Comparison of ENCODE assay signal across 27 mouse cellular contexts in genomic region chr9:46191234-46191633, GRCm38 (mm10). TPM values are rescaled to one million over a fixed set of nuclear protein-coding genes. Genes with fewer than 3 reads are reported as not detected.
A peak's percentile ranks its signal among the peaks of the same experiment; 100 is the strongest.
DNase-seq lines count a peak whose midpoint lies in the region; ATAC-seq lines count a peak whose summit lies in the region.
"Had no signal": no experiment of that assay in that cellular context is flagged by ENCODE, and none has a peak within 500 bp of the region (broad histone marks: within the 10 kb centered on the region; RNA-seq: fewer than 3 reads in every experiment).

No protein-coding gene starts in this region.

- intact Hi-C loops in heart, postnatal 36 days (cut with DNase I): loop anchor here (1.0 to 5.0 kb wide), 4 partner anchors 39 to 284 kb away; partner anchors contain the start of genes Pafah1b2, Pcsk7, Rnf214 and Sik3

- H3K27me3 ChIP-seq in heart, embryonic 16.5 days (ENCODE audit: control insufficient read depth, insufficient read depth, low read length): no peaks in the 10 kb centered on the region
- no peaks in the 10 kb centered on the region for H3K27me3 ChIP-seq in heart, embryonic 10.5 days (ENCODE audit: insufficient read depth, poor library complexity, severe bottlenecking)
- no peaks in the 10 kb centered on the region for H3K27me3 ChIP-seq in midbrain, embryonic 11.5 days (ENCODE audit: control insufficient read depth, insufficient read depth, low read length)
- H3K27me3 ChIP-seq in midbrain, embryonic 15.5 days (replicated peaks): no peaks in the 10 kb centered on the region
- H3K27me3 ChIP-seq: midbrain, embryonic 12.5 days; neural tube, embryonic 12.5 days had no signal

- H3K9me3 ChIP-seq in heart, embryonic 16.5 days (replicated peaks; ENCODE audit: control insufficient read depth, low read length): no peaks in the 10 kb centered on the region
- no peaks in the 10 kb centered on the region for H3K9me3 ChIP-seq in heart, embryonic 10.5 days
- no peaks in the 10 kb centered on the region for H3K9me3 ChIP-seq in midbrain, embryonic 11.5 days (ENCODE audit: control insufficient read depth, low read length)
- no peaks in the 10 kb centered on the region for H3K9me3 ChIP-seq in midbrain, embryonic 15.5 days
- H3K9me3 ChIP-seq: hindbrain, embryonic 10.5 days; midbrain, embryonic 12.5 days; neural tube, embryonic 12.5 days had no signal

- WGBS in heart, embryonic 16.5 days: 36% methylated on average over 8 of the region's 8 CpGs
- 66% methylated on average over 8 of the region's 8 CpGs for WGBS in heart, embryonic 10.5 days
- 78% methylated on average over 8 of the region's 8 CpGs for WGBS in midbrain, embryonic 11.5 days
- WGBS in midbrain, embryonic 15.5 days: 74% methylated on average over 8 of the region's 8 CpGs

- H3K4me2 ChIP-seq in heart, embryonic 16.5 days (ENCODE audit: low read depth, low read length): no peak overlapping the region
- H3K4me2 ChIP-seq in midbrain, embryonic 11.5 days: no peak overlapping the region
- H3K4me2 ChIP-seq in midbrain, embryonic 15.5 days: no peak overlapping the region
- H3K4me2 ChIP-seq: liver, embryonic 11.5 days; midbrain, embryonic 12.5 days; neural tube, embryonic 12.5 days had no signal

- peak; percentile 91 for DNase-seq in heart, adult 11 months
- no peak for DNase-seq in heart, postnatal 36 days
- no peak for DNase-seq in heart, embryonic 10.5 days (ENCODE audit: low spot score)
- peak; percentile 68 for DNase-seq in midbrain, embryonic 11.5 days (ENCODE audit: low spot score, missing footprints)
- peak; percentile 26 for DNase-seq in heart, postnatal 4 days
- no peak for DNase-seq in cerebellum, adult 8-10 months
- DNase-seq: adrenal gland, postnatal 10 days; gastrocnemius, adult 2 months; left cerebral cortex, postnatal 4 days; liver, postnatal 0 days; lung, postnatal 14 days; right cerebral cortex, postnatal 25 days; spleen, adult 18-20 months had no signal

- H3K9ac ChIP-seq in heart, embryonic 16.5 days (ENCODE audit: low read length): 0 out of 2 replicates have a peak overlapping the region, but pooled peaks have one; percentile 7
- no peak overlapping the region for H3K9ac ChIP-seq in midbrain, embryonic 11.5 days (ENCODE audit: low read length)
- H3K9ac ChIP-seq in midbrain, embryonic 15.5 days: no peak overlapping the region
- H3K9ac ChIP-seq: liver, postnatal 0 days; midbrain, embryonic 12.5 days; neural tube, embryonic 12.5 days had no signal

- 0 out of 2 replicates have a peak overlapping the region, but pooled peaks have one; percentile 4 for H3K27ac ChIP-seq in heart, embryonic 16.5 days (ENCODE audit: low read length)
- H3K27ac ChIP-seq in heart, embryonic 10.5 days: no peak overlapping the region
- no peak overlapping the region for H3K27ac ChIP-seq in midbrain, embryonic 11.5 days (ENCODE audit: low read depth, low read length)
- no peak overlapping the region for H3K27ac ChIP-seq in midbrain, embryonic 15.5 days
- H3K27ac ChIP-seq: gastrocnemius, adult 2 months; hindbrain, embryonic 10.5 days; midbrain, embryonic 12.5 days; neural tube, embryonic 12.5 days had no signal

- peaks cover 5% of the 10 kb centered on the region; the same call in 1 of the 2 replicates for H3K36me3 ChIP-seq in heart, embryonic 16.5 days (ENCODE audit: control insufficient read depth, insufficient read depth)
- peaks cover 14% of the 10 kb centered on the region for H3K36me3 ChIP-seq in heart, embryonic 10.5 days
- H3K36me3 ChIP-seq in midbrain, embryonic 11.5 days (ENCODE audit: control insufficient read depth, insufficient read depth, low read length): no peaks in the 10 kb centered on the region
- peaks cover 5% of the 10 kb centered on the region; the same call in 1 of the 2 replicates for H3K36me3 ChIP-seq in midbrain, embryonic 15.5 days (replicated peaks)

- H3K4me1 ChIP-seq in heart, embryonic 16.5 days (ENCODE audit: control insufficient read depth, insufficient read depth, low read length): peaks cover 10% of the 10 kb centered on the region
- H3K4me1 ChIP-seq in heart, embryonic 10.5 days: peaks cover 16% of the 10 kb centered on the region
- no peaks in the 10 kb centered on the region for H3K4me1 ChIP-seq in midbrain, embryonic 11.5 days (ENCODE audit: control insufficient read depth, insufficient read depth, low read length)
- H3K4me1 ChIP-seq in midbrain, embryonic 15.5 days: 0 out of 2 replicates have a peak, but pooled peaks cover 4% of the 10 kb centered on the region
- H3K4me1 ChIP-seq: hindbrain, embryonic 10.5 days; midbrain, embryonic 12.5 days; neural tube, embryonic 12.5 days had no signal

- no peak overlapping the region for H3K4me3 ChIP-seq in heart, embryonic 16.5 days (ENCODE audit: low read length)
- H3K4me3 ChIP-seq in heart, embryonic 10.5 days: no peak overlapping the region
- no peak overlapping the region for H3K4me3 ChIP-seq in midbrain, embryonic 11.5 days (ENCODE audit: low read depth, low read length)
- H3K4me3 ChIP-seq in midbrain, embryonic 15.5 days: no peak overlapping the region
- H3K4me3 ChIP-seq: gastrocnemius, adult 2 months; hindbrain, embryonic 10.5 days; midbrain, embryonic 12.5 days; neural tube, embryonic 12.5 days had no signal

- ATAC-seq in heart, embryonic 16.5 days (replicated peaks; ENCODE audit: extremely low read depth, insufficient read depth, low FRiP score): no peak
- ATAC-seq in midbrain, embryonic 11.5 days (ENCODE audit: low FRiP score): no peak
- ATAC-seq in midbrain, embryonic 15.5 days (replicated peaks): no peak
- ATAC-seq: forebrain, embryonic 14.5 days; intestine, postnatal 0 days; liver, postnatal 0 days had no signal

RNA-seq across cellular contexts. Expression of gene Apoa1, which starts 37.1 kb away (rescaled TPM):
- not detected for total RNA-seq in heart, postnatal 36 days (2021)
- polyA plus RNA-seq in heart, embryonic 16.5 days (2015; fragmentation: Nextera tagmentation; extraction: Ambion mirVana): 5.8 and 20.1 TPM in 2 replicates
- 4.3 and 124 TPM in 2 replicates for polyA plus RNA-seq in heart, embryonic 10.5 days (2016; fragmentation: Nextera tagmentation; extraction: Ambion mirVana)
- 0.68 and 1.00 TPM in 2 replicates for polyA plus RNA-seq in midbrain, embryonic 11.5 days (2014; fragmentation: Nextera tagmentation; extraction: Ambion mirVana)
- 4.2 and 8.2 TPM in 2 replicates for polyA plus RNA-seq in midbrain, embryonic 15.5 days (2015; fragmentation: Nextera tagmentation; extraction: Ambion mirVana)
- total RNA-seq in heart, postnatal 4 days (2021): under 1 TPM; 0.45 to 0.61 TPM
- total RNA-seq: gastrocnemius, adult 2 months; megakaryocyte progenitor cell, adult 5-6 weeks had no signal

RNA-seq across cellular contexts. Expression of gene Apoc3, which starts 44.2 kb away (rescaled TPM):
- not detected for total RNA-seq in heart, postnatal 36 days (2021)
- 0.89 TPM in 1 of 2 replicates, not detected in the other for polyA plus RNA-seq in heart, embryonic 16.5 days (2015; fragmentation: Nextera tagmentation; extraction: Ambion mirVana)
- not detected in 2 replicates for polyA plus RNA-seq in heart, embryonic 10.5 days (2016; fragmentation: Nextera tagmentation; extraction: Ambion mirVana)
- polyA plus RNA-seq in midbrain, embryonic 11.5 days (2014; fragmentation: Nextera tagmentation; extraction: Ambion mirVana): not detected in 2 replicates
- polyA plus RNA-seq in midbrain, embryonic 15.5 days (2015; fragmentation: Nextera tagmentation; extraction: Ambion mirVana): not detected in 2 replicates
- total RNA-seq in heart, postnatal 4 days (2021): not detected
- total RNA-seq: gastrocnemius, adult 2 months; gastrocnemius, postnatal 4 days; layer of hippocampus, postnatal 10 days; left cerebral cortex, postnatal 4 days; megakaryocyte progenitor cell, adult 5-6 weeks had no signal
- polyA plus RNA-seq: embryonic facial prominence, embryonic 11.5 days; forebrain, embryonic 14.5 days; hindbrain, embryonic 10.5 days; kidney, embryonic 14.5 days; midbrain, embryonic 12.5 days; neural tube, embryonic 12.5 days had no signal

RNA-seq across cellular contexts. Expression of gene Apoa4, which starts 49.3 kb away (rescaled TPM):
- total RNA-seq in heart, postnatal 36 days (2021): not detected
- 1.3 TPM in 1 of 2 replicates, not detected in the other for polyA plus RNA-seq in heart, embryonic 16.5 days (2015; fragmentation: Nextera tagmentation; extraction: Ambion mirVana)
- polyA plus RNA-seq in heart, embryonic 10.5 days (2016; fragmentation: Nextera tagmentation; extraction: Ambion mirVana): 0.07 and 1.2 TPM in 2 replicates
- polyA plus RNA-seq in midbrain, embryonic 11.5 days (2014; fragmentation: Nextera tagmentation; extraction: Ambion mirVana): not detected in 2 replicates
- polyA plus RNA-seq in midbrain, embryonic 15.5 days (2015; fragmentation: Nextera tagmentation; extraction: Ambion mirVana): 1.0 TPM in 1 of 2 replicates, not detected in the other
- total RNA-seq in heart, postnatal 4 days (2021): not detected
- total RNA-seq: gastrocnemius, adult 2 months; layer of hippocampus, postnatal 10 days; left cerebral cortex, adult 8-10 months; left cerebral cortex, postnatal 4 days; megakaryocyte progenitor cell, adult 5-6 weeks had no signal
- polyA plus RNA-seq: embryonic facial prominence, embryonic 11.5 days; forebrain, embryonic 14.5 days; hindbrain, embryonic 10.5 days; kidney, embryonic 14.5 days; liver, embryonic 11.5 days; midbrain, embryonic 12.5 days; neural tube, embryonic 12.5 days had no signal

Comparison
In these comparisons a context has a peak if more than half of its experiments do, and no peak if none do; other contexts are left out.
1. DNase-seq: peak in heart, adult 11 months (single experiment), midbrain, embryonic 11.5 days (single experiment) and heart, postnatal 4 days (single experiment); none in heart, postnatal 36 days (0 of 2), heart, embryonic 10.5 days (single experiment) and cerebellum, adult 8-10 months (single experiment).